Mouse (Mus musculus): ENCODE measurements at regions not wholly inside any gene's neighbourhood (a gene's known extent, or its start where the extent isn't known, plus 50 kb on each side); places are given as distances from the start of the nearest gene placed in this dataset.

- H3K36me3 ChIP-seq (ENCODE audit: control insufficient read depth, insufficient read depth, low read length): no peaks in the 10 kb centered on the region
- H3K4me1 ChIP-seq (ENCODE audit: control insufficient read depth, insufficient read depth, low read depth, low read length): no peaks in the 10 kb centered on the region
- ATAC-seq: no peak
- no peak overlapping the region for H3K4me3 ChIP-seq (ENCODE audit: low read length)
- no peak overlapping the region for H3K27ac ChIP-seq (ENCODE audit: low read depth, low read length)
- 45% methylated on average over 5 of the region's 5 CpGs for WGBS
- H3K9ac ChIP-seq (ENCODE audit: low read depth, low read length): no peak overlapping the region
- no peaks in the 10 kb centered on the region for H3K9me3 ChIP-seq (ENCODE audit: control insufficient read depth, low read length)
- no peak overlapping the region for H3K4me2 ChIP-seq (ENCODE audit: low read length)
- no peaks in the 10 kb centered on the region for H3K27me3 ChIP-seq (replicated peaks; ENCODE audit: control insufficient read depth, insufficient read depth, low read length)
Measured at GRCm38 (mm10) chr9:78769168-78769567, 153.8 kb downstream of the Cd109 start.

GRCm38 (mm10) chr9:78773936-78774335 is 158.6 kb downstream of the Cd109 start:
- Histone ChIP-seq H3K27me3 (replicated peaks; ENCODE audit: control insufficient read depth, insufficient read depth, low read length) (no peaks in the 10 kb centered on the region), H3K36me3 (ENCODE audit: control insufficient read depth, insufficient read depth, low read length) (no peaks in the 10 kb centered on the region), H3K27ac (ENCODE audit: low read depth, low read length) (no peak overlapping the region), H3K4me3 (ENCODE audit: low read length) (no peak overlapping the region), H3K9ac (ENCODE audit: low read depth, low read length) (no peak overlapping the region), H3K4me1 (ENCODE audit: control insufficient read depth, insufficient read depth, low read depth, low read length) (no peaks in the 10 kb centered on the region), H3K9me3 (ENCODE audit: control insufficient read depth, low read length) (no peaks in the 10 kb centered on the region), H3K4me2 (ENCODE audit: low read length) (no peak overlapping the region)
- ATAC-seq: no peak
- 47% methylated on average over 3 of the region's 3 CpGs for WGBS

- Histone ChIP-seq H3K36me3 (ENCODE audit: control insufficient read depth, insufficient read depth, low read length) (no peaks in the 10 kb centered on the region), H3K9ac (ENCODE audit: low read depth, low read length) (no peak overlapping the region), H3K27ac (ENCODE audit: low read depth, low read length) (no peak overlapping the region), H3K4me3 (ENCODE audit: low read length) (no peak overlapping the region), H3K9me3 (ENCODE audit: control insufficient read depth, low read length) (no peaks in the 10 kb centered on the region), H3K4me2 (ENCODE audit: low read length) (no peak overlapping the region), H3K4me1 (ENCODE audit: control insufficient read depth, insufficient read depth, low read depth, low read length) (no peaks in the 10 kb centered on the region), H3K27me3 (replicated peaks; ENCODE audit: control insufficient read depth, insufficient read depth, low read length) (no peaks in the 10 kb centered on the region)
- whole genome bisulfite sequencing: 14% methylated on average over 5 of the region's 5 CpGs
- ATAC-seq: no peak
Measured at GRCm38 (mm10) chr9:78775462-78775861, 160.1 kb downstream of the Cd109 start.

GRCm38 (mm10) chr9:78780595-78780994 is 165.2 kb downstream of the Cd109 start:
- H3K9ac ChIP-seq (ENCODE audit: low read depth, low read length): no peak overlapping the region
- ATAC-seq: no peak
- H3K4me2 ChIP-seq (ENCODE audit: low read length): no peak overlapping the region
- no peaks in the 10 kb centered on the region for H3K27me3 ChIP-seq (replicated peaks; ENCODE audit: control insufficient read depth, insufficient read depth, low read length)
- no peaks in the 10 kb centered on the region for H3K4me1 ChIP-seq (ENCODE audit: control insufficient read depth, insufficient read depth, low read depth, low read length)
- no peaks in the 10 kb centered on the region for H3K9me3 ChIP-seq (ENCODE audit: control insufficient read depth, low read length)
- H3K27ac ChIP-seq (ENCODE audit: low read depth, low read length): no peak overlapping the region
- no peak overlapping the region for H3K4me3 ChIP-seq (ENCODE audit: low read length)
- 88% methylated on average over 4 of the region's 4 CpGs for WGBS
- H3K36me3 ChIP-seq (ENCODE audit: control insufficient read depth, insufficient read depth, low read length): no peaks in the 10 kb centered on the region

GRCm38 (mm10) chr9:78782297-78782696 is 167.0 kb downstream of the Cd109 start:
- Histone ChIP-seq H3K4me1 (ENCODE audit: control insufficient read depth, insufficient read depth, low read depth, low read length) (no peaks in the 10 kb centered on the region), H3K9me3 (ENCODE audit: control insufficient read depth, low read length) (no peaks in the 10 kb centered on the region), H3K27ac (ENCODE audit: low read depth, low read length) (no peak overlapping the region), H3K4me3 (ENCODE audit: low read length) (no peak overlapping the region), H3K9ac (ENCODE audit: low read depth, low read length) (no peak overlapping the region), H3K27me3 (replicated peaks; ENCODE audit: control insufficient read depth, insufficient read depth, low read length) (no peaks in the 10 kb centered on the region), H3K36me3 (ENCODE audit: control insufficient read depth, insufficient read depth, low read length) (no peaks in the 10 kb centered on the region), H3K4me2 (ENCODE audit: low read length) (no peak overlapping the region)
- WGBS: 94% methylated on average over 4 of the region's 4 CpGs
- no peak for ATAC-seq

- ATAC-seq: no peak
- Histone ChIP-seq H3K9me3 (ENCODE audit: control insufficient read depth, low read length) (no peaks in the 10 kb centered on the region), H3K36me3 (ENCODE audit: control insufficient read depth, insufficient read depth, low read length) (no peaks in the 10 kb centered on the region), H3K27me3 (replicated peaks; ENCODE audit: control insufficient read depth, insufficient read depth, low read length) (no peaks in the 10 kb centered on the region), H3K9ac (ENCODE audit: low read depth, low read length) (no peak overlapping the region), H3K27ac (ENCODE audit: low read depth, low read length) (no peak overlapping the region), H3K4me3 (ENCODE audit: low read length) (no peak overlapping the region), H3K4me2 (ENCODE audit: low read length) (no peak overlapping the region), H3K4me1 (ENCODE audit: control insufficient read depth, insufficient read depth, low read depth, low read length) (no peaks in the 10 kb centered on the region)
- WGBS: 80% methylated on average over 8 of the region's 8 CpGs
Measured at GRCm38 (mm10) chr9:78782860-78783259, 167.5 kb downstream of the Cd109 start.

- peak; percentile 94 for ATAC-seq
- 8% methylated on average over 1 of the region's 1 CpGs for WGBS
- Histone ChIP-seq H3K4me3 (ENCODE audit: low read length) (no peak overlapping the region), H3K9me3 (ENCODE audit: control insufficient read depth, low read length) (no peaks in the 10 kb centered on the region), H3K4me2 (ENCODE audit: low read length) (no peak overlapping the region), H3K4me1 (ENCODE audit: control insufficient read depth, insufficient read depth, low read depth, low read length) (no peaks in the 10 kb centered on the region), H3K27me3 (replicated peaks; ENCODE audit: control insufficient read depth, insufficient read depth, low read length) (no peaks in the 10 kb centered on the region), H3K9ac (ENCODE audit: low read depth, low read length) (no peak overlapping the region), H3K27ac (ENCODE audit: low read depth, low read length) (no peak overlapping the region), H3K36me3 (ENCODE audit: control insufficient read depth, insufficient read depth, low read length) (no peaks in the 10 kb centered on the region)
Measured at GRCm38 (mm10) chr9:78787866-78788265, 172.5 kb downstream of the Cd109 start.

GRCm38 (mm10) chr9:78789703-78790102 is 174.4 kb downstream of the Cd109 start:
- Histone ChIP-seq H3K4me3 (ENCODE audit: low read length) (no peak overlapping the region), H3K9me3 (ENCODE audit: control insufficient read depth, low read length) (no peaks in the 10 kb centered on the region), H3K27me3 (replicated peaks; ENCODE audit: control insufficient read depth, insufficient read depth, low read length) (no peaks in the 10 kb centered on the region), H3K27ac (ENCODE audit: low read depth, low read length) (no peak overlapping the region), H3K4me2 (ENCODE audit: low read length) (no peak overlapping the region), H3K4me1 (ENCODE audit: control insufficient read depth, insufficient read depth, low read depth, low read length) (no peaks in the 10 kb centered on the region), H3K9ac (ENCODE audit: low read depth, low read length) (no peak overlapping the region), H3K36me3 (ENCODE audit: control insufficient read depth, insufficient read depth, low read length) (no peaks in the 10 kb centered on the region)
- ATAC-seq: no peak

- H3K27me3 ChIP-seq (replicated peaks; ENCODE audit: control insufficient read depth, insufficient read depth, low read length): no peaks in the 10 kb centered on the region
- H3K4me1 ChIP-seq (ENCODE audit: control insufficient read depth, insufficient read depth, low read depth, low read length): no peaks in the 10 kb centered on the region
- H3K36me3 ChIP-seq (ENCODE audit: control insufficient read depth, insufficient read depth, low read length): no peaks in the 10 kb centered on the region
- H3K27ac ChIP-seq (ENCODE audit: low read depth, low read length): no peak overlapping the region
- no peaks in the 10 kb centered on the region for H3K9me3 ChIP-seq (ENCODE audit: control insufficient read depth, low read length)
- 84% methylated on average over 2 of the region's 2 CpGs for WGBS
- no peak overlapping the region for H3K4me2 ChIP-seq (ENCODE audit: low read length)
- no peak overlapping the region for H3K4me3 ChIP-seq (ENCODE audit: low read length)
- no peak for ATAC-seq
- no peak overlapping the region for H3K9ac ChIP-seq (ENCODE audit: low read depth, low read length)
Measured at GRCm38 (mm10) chr9:78790155-78790554, 174.8 kb downstream of the Cd109 start.

GRCm38 (mm10) chr9:78795801-78796200 is 180.5 kb downstream of the Cd109 start:
- H3K27me3 ChIP-seq (replicated peaks; ENCODE audit: control insufficient read depth, insufficient read depth, low read length): no peaks in the 10 kb centered on the region
- no peak overlapping the region for H3K27ac ChIP-seq (ENCODE audit: low read depth, low read length)
- no peak overlapping the region for H3K9ac ChIP-seq (ENCODE audit: low read depth, low read length)
- 56% methylated on average over 1 of the region's 1 CpGs for WGBS
- no peaks in the 10 kb centered on the region for H3K36me3 ChIP-seq (ENCODE audit: control insufficient read depth, insufficient read depth, low read length)
- no peak overlapping the region for H3K4me2 ChIP-seq (ENCODE audit: low read length)
- H3K4me3 ChIP-seq (ENCODE audit: low read length): no peak overlapping the region
- no peaks in the 10 kb centered on the region for H3K4me1 ChIP-seq (ENCODE audit: control insufficient read depth, insufficient read depth, low read depth, low read length)
- no peaks in the 10 kb centered on the region for H3K9me3 ChIP-seq (ENCODE audit: control insufficient read depth, low read length)
- ATAC-seq: no peak

All from hindbrain, embryonic 16.5 days (tissue).